Mouse (Mus musculus) midbrain, embryonic 14.5 days (tissue): ENCODE results near the gene Basp1. TPM values are rescaled to one million over a fixed set of nuclear protein-coding genes. Genes with fewer than 3 reads are reported as not detected.

Experiments used
- ATAC-seq: fragments of 200-750 bp; cut with Nextera tagmentation; 2 replicates; pipeline ENCODE4 v1.8.0; 2017; ENCODE audit warnings: moderate number of reproducible peaks, moderate library complexity; ENCODE audit not compliant: low FRiP score, low TSS enrichment
- DNase-seq: peaks from one replicate; pipeline ENCODE4 v3.0.0-alpha.2; 2015
- H3K27ac ChIP-seq: fragments of 300-500 bp; sonication (generic); replicated peaks from 2 replicates; pipeline ENCODE4 v1.5.1; 2014; ENCODE audit warnings: mild to moderate bottlenecking, low read depth, low read length, moderate library complexity
- H3K27me3 ChIP-seq: fragments of 300-500 bp; sonication (generic); 2 replicates; pipeline ENCODE4 v1.6.1; 2014; ENCODE audit warnings: low read length, control low read depth, mixed read lengths; ENCODE audit not compliant: control insufficient read depth, insufficient read depth
- H3K36me3 ChIP-seq: fragments of 300-500 bp; sonication (generic); 2 replicates; pipeline ENCODE4 v1.6.1; 2014; ENCODE audit warnings: low read length, control low read depth; ENCODE audit not compliant: control insufficient read depth, insufficient read depth
- H3K4me1 ChIP-seq: fragments of 300-500 bp; sonication (generic); 2 replicates; pipeline ENCODE4 v1.6.1; 2014; ENCODE audit warnings: mild to moderate bottlenecking, antibody characterized with exemption, low read length, control low read depth; ENCODE audit not compliant: control insufficient read depth, insufficient read depth
- H3K4me2 ChIP-seq: fragments of 300-500 bp; sonication (generic); 2 replicates; pipeline ENCODE4 v1.6.1; 2014; ENCODE audit warnings: mild to moderate bottlenecking, low read length, moderate library complexity
- H3K4me3 ChIP-seq: fragments of 300-500 bp; sonication (generic); replicated peaks from 2 replicates; pipeline ENCODE4 v1.5.1; 2014; ENCODE audit warnings: low read depth, low read length
- H3K9ac ChIP-seq: fragments of 300-500 bp; sonication (generic); replicated peaks from 2 replicates; pipeline ENCODE4 v1.6.1; 2014; ENCODE audit warnings: mild to moderate bottlenecking, low read length, moderate library complexity
- H3K9me3 ChIP-seq: fragments of 300-500 bp; sonication (generic); 2 replicates; pipeline ENCODE4 v1.6.1; 2016; ENCODE audit warnings: low read length, control low read depth, mixed read lengths; ENCODE audit not compliant: control insufficient read depth
- WGBS: fragments of 180-500 bp; shearing (Covaris S2); extraction: QIAGEN DNeasy Blood & Tissue Kit; methylation state at CpG from one replicate; pipeline ENCODE4 v1.1.7; 2014; 5-methylcytosine and 5-hydroxymethylcytosine counted together
- polyA plus RNA-seq: library from polyadenylated mRNA; unstranded; fragments of >200 nt; fragmentation: Nextera tagmentation; extraction: Ambion mirVana; gene quantifications from 2 replicates; pipeline ENCODE4 v1.2.1, GENCODE M21; 2014

The Basp1 gene
- polyA plus RNA-seq, 1 experiment from 2014 or later, result 227 TPM

DNA sequence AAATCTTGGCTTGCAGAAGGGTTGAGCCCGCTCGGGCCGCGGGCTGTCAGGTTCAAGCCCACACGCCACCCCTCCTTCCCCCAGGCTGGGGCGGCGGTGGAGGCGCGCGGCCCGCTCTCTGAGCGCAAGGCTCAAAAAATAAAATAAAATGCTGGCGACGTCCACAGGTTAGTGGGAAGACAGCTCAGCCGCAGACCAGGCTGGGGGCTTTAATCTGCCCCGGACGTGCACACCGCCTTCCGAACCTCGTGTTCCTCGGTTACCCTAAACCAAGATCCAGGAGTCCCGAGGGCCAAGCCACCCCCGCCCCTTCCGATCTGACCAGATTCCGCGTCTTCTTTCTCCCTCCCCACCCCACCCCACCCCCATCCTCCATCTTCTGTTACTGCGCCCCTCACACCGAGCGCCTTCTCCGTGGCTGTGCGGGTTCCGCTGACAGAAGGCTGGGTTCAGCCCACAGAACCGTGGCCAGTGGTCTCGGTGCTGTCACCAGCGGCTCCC lies 753 bp downstream of the Basp1 start:
- Histone ChIP-seq H3K36me3 (no peaks in the 10 kb centered on the region; the same call in 1 of the 2 replicates), H3K27ac (peak overlapping the region; percentile 100), H3K4me1 (peaks cover 29% of the 10 kb centered on the region), H3K4me3 (peak overlapping the region; percentile 99), H3K4me2 (peak overlapping the region; percentile 68), H3K9me3 (no peaks in the 10 kb centered on the region), H3K9ac (peak overlapping the region; percentile 100), H3K27me3 (no peaks in the 10 kb centered on the region)
- ATAC-seq, result peak; percentile 21
- peak; percentile 79 for DNase-seq
- WGBS, result 0% methylated on average over 35 of the region's 35 CpGs

- Histone ChIP-seq H3K9me3 (no peaks in the 10 kb centered on the region), H3K4me2 (peak overlapping the region; percentile 68), H3K4me3 (peak overlapping the region; percentile 99), H3K27ac (peak overlapping the region; percentile 100), H3K4me1 (peaks cover 35% of the 10 kb centered on the region), H3K36me3 (no peaks in the 10 kb centered on the region; the same call in none of the 2 replicates), H3K9ac (peak overlapping the region; percentile 100), H3K27me3 (no peaks in the 10 kb centered on the region)
- WGBS, result under 1% methylated on average over 25 of the region's 25 CpGs
- DNase-seq (peak; percentile 94), ATAC-seq (peak; percentile 73)
These were observed 1.4 kb downstream of the Basp1 start for GRCm38 (mm10) chr15:25412171-25412641.

GRCm38 (mm10) chr15:25411461-25411860 lies 2.1 kb downstream of the Basp1 start:
- under 1% methylated on average over 7 of the region's 7 CpGs for WGBS

GRCm38 (mm10) chr15:25405926-25406325 lies 7.6 kb downstream of the Basp1 start:
- Histone ChIP-seq H3K27me3 (no peaks in the 10 kb centered on the region), H3K27ac (no peak overlapping the region), H3K4me1 (peaks cover 84% of the 10 kb centered on the region), H3K9me3 (no peaks in the 10 kb centered on the region), H3K4me2 (peak overlapping the region; percentile 68), H3K4me3 (no peak overlapping the region), H3K9ac (no peak overlapping the region), H3K36me3 (peaks cover 19% of the 10 kb centered on the region)
- ATAC-seq (no peak), DNase-seq (no peak)
- WGBS, result 77% methylated on average over 5 of the region's 5 CpGs

More at GRCm38 (mm10) chr15:25411461-25411860, 2.1 kb downstream of the Basp1 start:
- peak; percentile 82 for DNase-seq
- Histone ChIP-seq H3K4me3 (peak overlapping the region; percentile 99), H3K4me1 (peaks cover 42% of the 10 kb centered on the region), H3K27ac (peak overlapping the region; percentile 100), H3K9me3 (no peaks in the 10 kb centered on the region), H3K36me3 (no peaks in the 10 kb centered on the region; the same call in none of the 2 replicates), H3K9ac (peak overlapping the region; percentile 100), H3K27me3 (no peaks in the 10 kb centered on the region), H3K4me2 (peak overlapping the region; percentile 68)
- no peak for ATAC-seq

- no peak overlapping the region for H3K9ac ChIP-seq
- no peaks in the 10 kb centered on the region for H3K27me3 ChIP-seq
- H3K36me3 ChIP-seq, result peaks cover 33% of the 10 kb centered on the region
- H3K9me3 ChIP-seq, result no peaks in the 10 kb centered on the region
- DNase-seq (no peak), ATAC-seq (no peak)
- H3K27ac ChIP-seq, result no peak overlapping the region
- H3K4me1 ChIP-seq, result peaks cover 72% of the 10 kb centered on the region
- no peak overlapping the region for H3K4me2 ChIP-seq
- H3K4me3 ChIP-seq, result no peak overlapping the region
- 89% methylated on average over 7 of the region's 7 CpGs for WGBS
These were observed 9.7 kb downstream of the Basp1 start for GRCm38 (mm10) chr15:25403879-25404278.

DNA sequence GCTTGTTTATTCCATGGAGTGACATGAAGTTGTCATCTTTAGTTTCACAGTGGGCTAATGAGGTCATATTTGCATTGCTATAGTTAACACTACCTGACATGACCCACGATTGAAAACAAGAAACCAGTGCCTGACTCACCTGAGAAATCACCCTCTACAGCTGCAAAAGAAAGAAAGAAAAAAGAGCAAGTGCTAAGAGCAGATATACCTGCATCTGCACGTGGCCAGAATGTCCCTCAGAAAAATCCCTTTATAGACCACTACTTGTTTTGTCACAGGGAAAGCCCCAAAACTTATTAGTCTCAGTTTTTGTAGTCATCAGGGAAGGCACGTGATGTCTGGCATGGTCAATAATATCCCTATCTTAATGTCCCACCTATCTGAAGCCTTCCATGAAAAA lies 11.6 kb downstream of the Basp1 start:
- Histone ChIP-seq H3K27ac (no peak overlapping the region), H3K4me3 (no peak overlapping the region), H3K4me1 (peaks cover 60% of the 10 kb centered on the region), H3K4me2 (no peak overlapping the region), H3K27me3 (no peaks in the 10 kb centered on the region), H3K9ac (no peak overlapping the region), H3K9me3 (no peaks in the 10 kb centered on the region), H3K36me3 (peaks cover 35% of the 10 kb centered on the region)
- 65% methylated on average over 3 of the region's 3 CpGs for WGBS
- no peak for ATAC-seq
- no peak for DNase-seq

DNA sequence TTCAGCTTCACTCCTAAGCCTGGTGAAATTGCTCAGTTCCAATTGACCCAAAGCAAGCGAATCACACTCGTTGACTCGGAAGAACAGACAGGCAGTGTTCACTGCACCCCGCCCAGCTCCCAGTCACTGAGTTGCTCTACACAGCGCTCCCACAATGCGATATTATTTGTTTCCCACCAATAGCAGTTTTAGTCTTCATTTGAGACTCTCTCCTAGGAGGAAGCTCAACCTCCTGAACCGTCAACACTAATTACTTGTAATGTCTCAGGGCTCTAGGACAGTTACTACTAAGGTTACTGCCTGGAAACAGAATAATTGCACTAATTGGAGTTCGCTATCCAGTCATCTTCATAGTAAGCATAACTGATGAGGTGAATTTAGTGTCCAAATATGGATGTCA lies 13.3 kb downstream of the Basp1 start:
- H3K4me3 ChIP-seq, result no peak overlapping the region
- no peaks in the 10 kb centered on the region for H3K9me3 ChIP-seq
- ATAC-seq, result no peak
- no peak for DNase-seq
- WGBS, result 86% methylated on average over 8 of the region's 8 CpGs
- no peaks in the 10 kb centered on the region for H3K27me3 ChIP-seq
- H3K4me1 ChIP-seq, result peaks cover 56% of the 10 kb centered on the region
- no peak overlapping the region for H3K4me2 ChIP-seq
- H3K36me3 ChIP-seq, result peaks cover 30% of the 10 kb centered on the region
- H3K9ac ChIP-seq, result no peak overlapping the region
- H3K27ac ChIP-seq, result no peak overlapping the region

DNA sequence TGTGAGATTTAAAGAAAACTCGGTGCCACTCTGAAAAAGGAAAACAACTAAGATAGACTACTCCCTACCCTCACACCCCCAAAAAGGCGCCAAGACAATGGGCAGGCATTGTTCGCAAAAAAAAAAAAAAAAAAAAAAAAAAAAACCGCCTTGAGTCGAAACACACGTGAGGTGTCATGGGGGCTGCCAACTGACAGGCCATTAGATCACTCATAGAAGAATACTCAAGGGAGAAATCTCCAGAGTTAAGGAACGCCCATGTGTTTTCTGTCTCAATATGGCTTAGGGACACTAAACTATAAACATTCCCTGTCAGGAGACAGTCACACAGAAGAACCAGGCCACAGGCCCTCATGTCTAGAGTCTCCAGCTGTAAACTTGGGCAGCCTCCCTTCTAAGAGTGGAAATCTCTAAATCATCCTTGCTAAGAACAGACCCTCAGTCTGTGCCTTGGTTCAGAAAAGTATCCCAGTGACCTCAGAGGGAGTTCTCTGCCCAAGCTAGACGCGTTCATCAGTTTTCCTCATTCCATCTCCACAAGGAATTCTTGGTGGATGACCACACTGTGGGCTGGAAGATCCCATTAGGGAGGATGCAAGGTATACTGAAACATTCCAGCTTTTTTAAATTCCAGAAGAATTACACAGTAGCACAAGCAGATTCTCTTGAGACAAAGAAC lies 17.5 kb downstream of the Basp1 start:
- no peak overlapping the region for H3K9ac ChIP-seq
- ATAC-seq, result no peak
- H3K27ac ChIP-seq, result no peak overlapping the region
- no peak overlapping the region for H3K4me2 ChIP-seq
- H3K4me3 ChIP-seq, result no peak overlapping the region
- H3K27me3 ChIP-seq, result no peaks in the 10 kb centered on the region
- H3K9me3 ChIP-seq, result no peaks in the 10 kb centered on the region
- 73% methylated on average over 9 of the region's 9 CpGs for WGBS
- DNase-seq, result no peak
- peaks cover 47% of the 10 kb centered on the region for H3K4me1 ChIP-seq
- peaks cover 29% of the 10 kb centered on the region for H3K36me3 ChIP-seq
